Mouse (Mus musculus): ENCODE results near the gene Pikfyve. TPM values are rescaled to one million over a fixed set of nuclear protein-coding genes. Genes with fewer than 3 reads are reported as not detected.

The Pikfyve gene
- total RNA-seq, 1 experiment from 2014 or later: 43.2 TPM

GRCm38 (mm10) chr1:65280461-65280860 lies 94.0 kb downstream of the Pikfyve start:
- ATAC-seq (replicated peaks; ENCODE audit: insufficient number of reproducible peaks, low FRiP score, low TSS enrichment, poor library complexity, severe bottlenecking): no peak

GRCm38 (mm10) chr1:65281756-65282155 lies 95.3 kb downstream of the Pikfyve start, which contains the start of gene Pth2r:
Gene Pth2r (plus strand): TSS chr1:65282056.
- ATAC-seq (replicated peaks; ENCODE audit: insufficient number of reproducible peaks, low FRiP score, low TSS enrichment, poor library complexity, severe bottlenecking): no peak

- ATAC-seq (replicated peaks; ENCODE audit: insufficient number of reproducible peaks, low FRiP score, low TSS enrichment, poor library complexity, severe bottlenecking): no peak
These were observed 96.3 kb downstream of the Pikfyve start for GRCm38 (mm10) chr1:65282766-65283165.

- ATAC-seq (replicated peaks; ENCODE audit: insufficient number of reproducible peaks, low FRiP score, low TSS enrichment, poor library complexity, severe bottlenecking): no peak
These were observed 122.0 kb downstream of the Pikfyve start for GRCm38 (mm10) chr1:65308476-65308875.

- no peak for ATAC-seq (replicated peaks; ENCODE audit: insufficient number of reproducible peaks, low FRiP score, low TSS enrichment, poor library complexity, severe bottlenecking)
These were observed 124.9 kb downstream of the Pikfyve start for GRCm38 (mm10) chr1:65311214-65311933.

- ATAC-seq (replicated peaks; ENCODE audit: insufficient number of reproducible peaks, low FRiP score, low TSS enrichment, poor library complexity, severe bottlenecking): no peak
These were observed 125.6 kb downstream of the Pikfyve start for GRCm38 (mm10) chr1:65312118-65312517.

GRCm38 (mm10) chr1:65312896-65313295 lies 126.4 kb downstream of the Pikfyve start:
- no peak for ATAC-seq (replicated peaks; ENCODE audit: insufficient number of reproducible peaks, low FRiP score, low TSS enrichment, poor library complexity, severe bottlenecking)

- no peak for ATAC-seq (replicated peaks; ENCODE audit: insufficient number of reproducible peaks, low FRiP score, low TSS enrichment, poor library complexity, severe bottlenecking)
These were observed 127.9 kb downstream of the Pikfyve start for GRCm38 (mm10) chr1:65314054-65315021.

GRCm38 (mm10) chr1:65315022-65315407 lies 128.5 kb downstream of the Pikfyve start:
- ATAC-seq (replicated peaks; ENCODE audit: insufficient number of reproducible peaks, low FRiP score, low TSS enrichment, poor library complexity, severe bottlenecking): no peak

Other genes with a start within 250 kb of the Pikfyve start
- gene Plekhm3, start 229.9 kb upstream of the Pikfyve start, total RNA-seq (2017): 34.9 to 63.1 TPM (median 38.9 TPM) in 3 replicates
- gene Akr1cl, start 153.9 kb upstream of the Pikfyve start, total RNA-seq (2017): not detected in 3 replicates
- gene Cryge, start 135.5 kb upstream of the Pikfyve start, total RNA-seq (2017): not detected in 3 replicates
- not detected in 3 replicates for gene Crygd, start 123.2 kb upstream of the Pikfyve start, total RNA-seq (2017)
- not detected in 3 replicates for gene Crygc, start 113.0 kb upstream of the Pikfyve start, total RNA-seq (2017)
- gene Crygb, start 104.4 kb upstream of the Pikfyve start, total RNA-seq (2017): not detected in 3 replicates
- not detected in 3 replicates for gene Cryga, start 83.3 kb upstream of the Pikfyve start, total RNA-seq (2017)
- gene Gm28845, start 67.1 kb upstream of the Pikfyve start, total RNA-seq (2017): not detected in 3 replicates
- not detected in 3 replicates for gene D630023F18Rik, start 63.5 kb upstream of the Pikfyve start, total RNA-seq (2017)
- 91.5 to 141 TPM (median 130 TPM) in 3 replicates for gene Idh1, start 183 bp upstream of the Pikfyve start, total RNA-seq (2017)
- gene Pth2r, start 95.4 kb downstream of the Pikfyve start, total RNA-seq (2017): not detected in 3 replicates